Mouse (Mus musculus) embryonic fibroblast, embryonic 13.5 days (primary cell): Measurements from ENCODE around the gene Glyctk.

Source experiments
- CTCF ChIP-seq: IDR thresholded peaks from 2 replicates; pipeline ENCODE4 v1.5.1; 2011; ENCODE audit warnings: mild to moderate bottlenecking, control low read depth, low read length, moderate library complexity, borderline replicate concordance; ENCODE audit not compliant: insufficient read depth
- POLR2A ChIP-seq: IDR thresholded peaks from 2 replicates; pipeline ENCODE4 v1.6.1; 2011; ENCODE audit warnings: low read depth, mild to moderate bottlenecking, control low read depth, low read length, moderate library complexity

GRCm38 (mm10) chr9:106176769-106177168 lies 18.8 kb upstream of the Glyctk start:
- TF ChIP-seq CTCF (no peak), POLR2A (no peak)
